Mouse (Mus musculus): ENCODE measurements around the gene Phactr1. TPM values are rescaled to one million over a fixed set of nuclear protein-coding genes. Genes with fewer than 3 reads are reported as not detected.

Gene Phactr1
- polyA plus RNA-seq, 1 experiment from 2014 or later, result 6.0 TPM

DNA sequence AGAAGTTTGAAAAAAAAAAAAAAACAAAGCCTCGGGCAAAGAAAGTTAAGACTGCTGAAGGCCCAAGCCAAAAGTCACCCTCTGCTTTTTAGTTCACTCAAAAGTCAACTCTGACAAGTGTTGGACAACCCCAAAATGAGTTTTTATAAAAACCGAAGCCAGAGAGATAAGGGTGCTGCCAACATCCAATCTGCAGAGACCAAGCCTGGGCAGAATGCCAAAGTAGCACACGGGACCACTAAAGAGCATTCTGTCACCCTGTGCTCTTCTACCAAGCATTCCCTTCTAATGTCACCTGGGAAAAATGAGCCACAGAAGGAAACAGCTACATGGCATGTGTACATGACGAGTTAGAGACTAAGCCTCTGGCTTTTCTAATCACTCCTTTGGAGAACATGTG is 454.0 kb downstream of the Phactr1 start:
- Histone ChIP-seq H3K4me2 (ENCODE audit: low read depth, low read length) (no peak overlapping the region), H3K4me3 (ENCODE audit: low read length) (no peak overlapping the region), H3K27me3 (replicated peaks; ENCODE audit: control insufficient read depth, insufficient read depth, low read length) (no peaks in the 10 kb centered on the region), H3K36me3 (ENCODE audit: control insufficient read depth, insufficient read depth, low read length) (no peaks in the 10 kb centered on the region), H3K27ac (ENCODE audit: low read length) (no peak overlapping the region), H3K4me1 (ENCODE audit: control insufficient read depth, insufficient read depth, low read length) (peaks cover 9% of the 10 kb centered on the region), H3K9me3 (ENCODE audit: control insufficient read depth, low read length) (no peaks in the 10 kb centered on the region), H3K9ac (ENCODE audit: low read depth, low read length) (no peak overlapping the region)
- WGBS, result 65% methylated on average over 4 of the region's 4 CpGs
- no peak for ATAC-seq

DNA sequence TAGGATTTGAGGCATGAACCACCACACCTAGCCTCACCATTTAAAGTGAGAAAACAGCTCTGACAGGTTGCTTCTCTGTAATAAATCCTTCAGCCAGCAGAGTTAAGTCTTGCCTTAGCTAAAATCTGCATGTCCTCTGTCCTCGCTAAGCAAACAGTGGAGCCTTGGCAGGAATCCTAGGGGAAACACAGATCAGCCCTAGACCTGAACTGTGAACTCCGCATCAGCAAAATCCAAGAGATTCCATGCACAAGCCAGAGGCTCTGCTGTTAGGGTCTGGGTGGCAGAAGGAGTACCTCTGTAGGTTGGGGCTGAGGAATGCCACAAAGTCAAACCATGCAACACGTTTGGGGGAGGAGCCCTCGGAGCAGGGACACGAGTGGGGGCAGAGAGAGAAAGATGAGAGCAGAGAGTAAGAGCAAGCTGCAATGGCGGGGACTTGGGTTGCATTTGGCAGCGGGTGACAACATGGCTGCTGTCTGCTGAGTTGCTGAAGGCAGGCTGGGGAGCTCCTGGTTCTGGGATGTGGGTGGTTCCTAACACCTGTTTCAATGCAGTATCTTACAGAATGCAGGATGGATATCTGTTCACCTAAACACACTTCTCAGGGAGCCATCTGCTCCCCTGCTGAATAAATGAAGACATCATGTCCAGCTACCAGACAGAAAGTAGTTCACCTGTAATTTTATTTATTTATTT is 464.4 kb downstream of the Phactr1 start:
- H3K27ac ChIP-seq (ENCODE audit: low read length), result no peak overlapping the region
- H3K4me3 ChIP-seq (ENCODE audit: low read length), result no peak overlapping the region
- H3K4me2 ChIP-seq (ENCODE audit: low read depth, low read length), result no peak overlapping the region
- H3K9ac ChIP-seq (ENCODE audit: low read depth, low read length), result no peak overlapping the region
- no peaks in the 10 kb centered on the region for H3K9me3 ChIP-seq (ENCODE audit: control insufficient read depth, low read length)
- no peaks in the 10 kb centered on the region for H3K4me1 ChIP-seq (ENCODE audit: control insufficient read depth, insufficient read depth, low read length)
- ATAC-seq, result no peak
- 62% methylated on average over 7 of the region's 7 CpGs for WGBS
- H3K36me3 ChIP-seq (ENCODE audit: control insufficient read depth, insufficient read depth, low read length), result 0 out of 2 replicates have a peak, but pooled peaks cover 2% of the 10 kb centered on the region
- no peaks in the 10 kb centered on the region for H3K27me3 ChIP-seq (replicated peaks; ENCODE audit: control insufficient read depth, insufficient read depth, low read length)

DNA sequence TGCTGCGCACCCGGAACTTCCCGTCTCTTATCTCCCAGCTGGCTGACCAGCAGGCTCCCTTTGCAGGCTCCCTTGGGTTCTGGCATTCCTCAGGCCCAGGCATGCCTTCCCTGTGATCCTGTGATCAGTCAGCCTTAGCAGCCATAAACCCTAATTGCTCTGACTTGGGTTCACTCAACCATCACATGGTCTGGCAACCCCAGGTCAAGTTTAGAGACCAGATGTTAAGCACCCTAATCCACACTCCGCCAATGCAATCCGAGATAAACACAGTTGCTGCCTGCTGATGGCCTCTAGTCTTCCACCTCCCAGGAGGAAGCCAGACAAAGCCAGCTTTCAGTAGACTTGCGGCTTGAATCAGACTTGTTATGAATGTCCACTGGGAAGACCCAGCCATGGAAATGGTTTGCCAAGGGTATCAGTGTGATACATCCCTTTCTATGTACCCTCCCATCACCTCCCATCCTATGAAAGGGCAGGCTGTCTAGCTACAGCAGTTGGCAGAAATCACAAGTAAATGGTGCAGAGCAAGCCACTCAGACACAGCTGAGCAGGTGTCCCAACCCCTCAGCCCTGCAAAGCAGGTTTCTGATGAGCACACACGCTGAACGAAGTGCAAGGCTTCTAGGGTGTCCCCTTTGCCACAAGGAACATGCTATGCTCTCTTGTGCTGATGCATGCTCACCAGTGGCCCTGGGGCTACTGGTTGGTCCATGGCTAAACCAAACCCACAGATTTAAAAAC is 466.3 kb downstream of the Phactr1 start:
- H3K4me2 ChIP-seq (ENCODE audit: low read depth, low read length), result no peak overlapping the region
- no peaks in the 10 kb centered on the region for H3K27me3 ChIP-seq (replicated peaks; ENCODE audit: control insufficient read depth, insufficient read depth, low read length)
- H3K4me3 ChIP-seq (ENCODE audit: low read length), result no peak overlapping the region
- no peak overlapping the region for H3K27ac ChIP-seq (ENCODE audit: low read length)
- H3K9me3 ChIP-seq (ENCODE audit: control insufficient read depth, low read length), result no peaks in the 10 kb centered on the region
- no peak overlapping the region for H3K9ac ChIP-seq (ENCODE audit: low read depth, low read length)
- no peaks in the 10 kb centered on the region for H3K4me1 ChIP-seq (ENCODE audit: control insufficient read depth, insufficient read depth, low read length)
- ATAC-seq, result peak; percentile 36
- WGBS, result 49% methylated on average over 8 of the region's 8 CpGs
- 0 out of 2 replicates have a peak, but pooled peaks cover 2% of the 10 kb centered on the region for H3K36me3 ChIP-seq (ENCODE audit: control insufficient read depth, insufficient read depth, low read length)

DNA sequence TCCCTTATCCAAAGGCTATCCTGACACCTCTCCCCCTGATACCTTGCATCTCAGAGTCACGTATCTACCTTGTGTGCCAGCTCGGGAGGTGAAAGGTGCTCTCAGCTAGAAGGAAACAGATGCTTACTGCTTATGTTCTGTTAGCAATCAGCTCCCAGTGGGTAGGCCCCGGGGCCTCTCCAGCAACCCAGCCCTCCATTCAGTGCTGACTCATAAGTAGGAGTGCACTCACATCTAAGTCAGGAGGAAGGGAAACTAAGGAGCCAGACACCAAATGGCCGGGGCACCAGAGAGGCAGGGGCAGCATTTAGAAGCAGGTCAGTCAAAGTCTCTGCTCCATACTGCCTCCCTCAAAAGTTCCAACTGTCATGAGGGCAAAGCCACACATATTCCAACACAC is 468.3 kb downstream of the Phactr1 start:
- Histone ChIP-seq H3K4me3 (ENCODE audit: low read length) (no peak overlapping the region), H3K27ac (ENCODE audit: low read length) (no peak overlapping the region), H3K4me1 (ENCODE audit: control insufficient read depth, insufficient read depth, low read length) (no peaks in the 10 kb centered on the region), H3K9me3 (ENCODE audit: control insufficient read depth, low read length) (no peaks in the 10 kb centered on the region), H3K27me3 (replicated peaks; ENCODE audit: control insufficient read depth, insufficient read depth, low read length) (no peaks in the 10 kb centered on the region), H3K36me3 (ENCODE audit: control insufficient read depth, insufficient read depth, low read length) (0 out of 2 replicates have a peak, but pooled peaks cover 2% of the 10 kb centered on the region), H3K4me2 (ENCODE audit: low read depth, low read length) (no peak overlapping the region), H3K9ac (ENCODE audit: low read depth, low read length) (no peak overlapping the region)
- peak; percentile 52; the same call in 1 of the 2 replicates for ATAC-seq
- WGBS, result 69% methylated on average over 4 of the region's 4 CpGs

DNA sequence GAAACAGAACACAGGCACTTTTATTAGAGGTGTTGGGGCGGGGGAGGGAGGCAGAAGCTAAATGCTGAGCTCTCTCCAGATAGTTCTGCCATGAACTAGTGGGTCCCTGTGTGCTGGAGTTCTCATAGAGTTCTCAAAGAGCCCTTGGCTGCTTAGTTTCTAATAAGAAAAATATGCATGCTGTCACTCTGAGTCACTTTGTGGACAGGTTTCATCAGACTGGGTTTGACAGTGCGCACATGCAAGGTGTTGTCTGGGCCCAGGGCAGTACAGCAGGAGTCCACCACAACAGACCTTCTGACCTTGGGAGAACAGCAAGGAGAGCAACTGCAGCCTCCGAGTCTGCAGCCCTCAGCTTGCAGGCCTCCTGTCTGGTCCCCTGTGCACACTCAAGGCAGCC is 469.2 kb downstream of the Phactr1 start:
- H3K36me3 ChIP-seq (ENCODE audit: control insufficient read depth, insufficient read depth, low read length), result 0 out of 2 replicates have a peak, but pooled peaks cover 2% of the 10 kb centered on the region
- H3K27ac ChIP-seq (ENCODE audit: low read length), result no peak overlapping the region
- H3K4me3 ChIP-seq (ENCODE audit: low read length), result no peak overlapping the region
- H3K9ac ChIP-seq (ENCODE audit: low read depth, low read length), result no peak overlapping the region
- no peak for ATAC-seq
- H3K27me3 ChIP-seq (replicated peaks; ENCODE audit: control insufficient read depth, insufficient read depth, low read length), result no peaks in the 10 kb centered on the region
- WGBS, result 75% methylated on average over 3 of the region's 3 CpGs
- no peaks in the 10 kb centered on the region for H3K4me1 ChIP-seq (ENCODE audit: control insufficient read depth, insufficient read depth, low read length)
- H3K9me3 ChIP-seq (ENCODE audit: control insufficient read depth, low read length), result no peaks in the 10 kb centered on the region
- no peak overlapping the region for H3K4me2 ChIP-seq (ENCODE audit: low read depth, low read length)

DNA sequence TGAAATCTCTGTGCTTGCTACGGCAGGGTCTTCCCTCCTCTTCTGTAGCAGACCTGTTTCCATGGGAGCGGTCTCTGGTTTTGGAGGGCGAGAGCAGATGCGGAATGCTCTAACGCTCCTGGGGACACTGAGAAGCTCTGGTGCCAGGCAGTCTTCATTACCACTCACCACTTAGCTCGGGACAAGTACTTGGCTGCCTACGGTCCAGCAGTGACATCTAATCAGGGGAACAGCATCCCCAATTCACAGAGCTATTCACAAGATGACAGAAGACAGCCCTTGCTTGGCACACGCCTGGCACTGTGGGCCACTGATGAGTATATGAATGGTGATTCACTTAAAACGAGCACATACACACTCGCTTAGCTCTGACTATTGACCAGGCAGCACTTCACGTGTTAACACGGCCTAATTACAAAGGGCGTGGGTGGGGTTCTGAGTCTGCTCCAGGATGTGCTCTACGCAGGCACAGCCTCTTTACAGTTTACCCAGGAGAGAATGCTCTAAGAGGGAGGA is 471.6 kb downstream of the Phactr1 start:
- Histone ChIP-seq H3K27me3 (replicated peaks; ENCODE audit: control insufficient read depth, insufficient read depth, low read length) (no peaks in the 10 kb centered on the region), H3K9me3 (ENCODE audit: control insufficient read depth, low read length) (no peaks in the 10 kb centered on the region), H3K36me3 (ENCODE audit: control insufficient read depth, insufficient read depth, low read length) (0 out of 2 replicates have a peak, but pooled peaks cover 2% of the 10 kb centered on the region), H3K4me2 (ENCODE audit: low read depth, low read length) (no peak overlapping the region), H3K9ac (ENCODE audit: low read depth, low read length) (no peak overlapping the region), H3K4me1 (ENCODE audit: control insufficient read depth, insufficient read depth, low read length) (no peaks in the 10 kb centered on the region), H3K4me3 (ENCODE audit: low read length) (no peak overlapping the region), H3K27ac (ENCODE audit: low read length) (no peak overlapping the region)
- WGBS, result 87% methylated on average over 14 of the region's 14 CpGs
- ATAC-seq, result no peak

DNA sequence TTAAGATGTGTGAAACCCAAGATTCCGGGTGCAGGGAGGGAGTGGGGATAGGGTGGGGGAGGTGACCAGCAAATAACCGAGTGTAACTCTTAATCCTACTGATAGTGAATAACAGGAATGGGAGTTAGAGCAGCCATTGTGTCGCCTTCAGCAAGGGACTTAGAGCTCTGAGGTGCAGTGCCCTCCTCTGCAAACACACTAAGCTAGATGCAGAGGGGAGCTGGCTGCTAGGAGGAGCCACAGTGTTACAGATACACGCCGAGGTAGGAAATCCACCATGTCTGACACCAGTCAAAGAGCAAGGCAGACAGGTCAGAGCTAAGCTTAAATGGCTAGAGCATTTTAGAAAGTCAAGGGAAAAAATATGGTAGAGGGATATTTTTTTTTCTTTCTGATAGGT is 476.9 kb downstream of the Phactr1 start:
- H3K27me3 ChIP-seq (replicated peaks; ENCODE audit: control insufficient read depth, insufficient read depth, low read length), result no peaks in the 10 kb centered on the region
- H3K27ac ChIP-seq (ENCODE audit: low read length), result no peak overlapping the region
- no peaks in the 10 kb centered on the region for H3K36me3 ChIP-seq (ENCODE audit: control insufficient read depth, insufficient read depth, low read length)
- H3K4me2 ChIP-seq (ENCODE audit: low read depth, low read length), result no peak overlapping the region
- H3K9ac ChIP-seq (ENCODE audit: low read depth, low read length), result no peak overlapping the region
- ATAC-seq, result no peak
- H3K4me1 ChIP-seq (ENCODE audit: control insufficient read depth, insufficient read depth, low read length), result no peaks in the 10 kb centered on the region
- H3K4me3 ChIP-seq (ENCODE audit: low read length), result no peak overlapping the region
- WGBS, result 51% methylated on average over 5 of the region's 5 CpGs
- H3K9me3 ChIP-seq (ENCODE audit: control insufficient read depth, low read length), result no peaks in the 10 kb centered on the region

DNA sequence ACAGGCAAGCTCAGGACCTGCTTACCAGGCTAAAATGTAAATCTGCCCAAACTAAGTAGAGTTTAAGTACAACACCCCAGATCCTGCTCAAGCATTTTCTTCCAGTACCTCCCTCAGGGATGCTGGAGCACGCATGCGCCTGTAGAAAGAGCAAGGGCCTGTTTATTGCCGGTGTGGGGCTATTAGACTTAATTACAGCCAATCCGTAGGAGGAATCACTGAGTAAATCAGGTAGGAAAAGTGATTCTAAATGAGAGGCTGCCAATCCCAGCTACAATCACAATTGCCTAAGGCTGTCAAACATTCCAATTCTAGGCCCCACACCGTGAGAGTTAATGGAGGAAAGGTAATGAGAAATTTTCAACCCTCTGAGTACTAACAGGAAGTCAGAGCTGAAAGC is 477.9 kb downstream of the Phactr1 start:
- Histone ChIP-seq H3K27me3 (replicated peaks; ENCODE audit: control insufficient read depth, insufficient read depth, low read length) (no peaks in the 10 kb centered on the region), H3K4me3 (ENCODE audit: low read length) (no peak overlapping the region), H3K36me3 (ENCODE audit: control insufficient read depth, insufficient read depth, low read length) (no peaks in the 10 kb centered on the region), H3K9ac (ENCODE audit: low read depth, low read length) (no peak overlapping the region), H3K4me1 (ENCODE audit: control insufficient read depth, insufficient read depth, low read length) (no peaks in the 10 kb centered on the region), H3K9me3 (ENCODE audit: control insufficient read depth, low read length) (no peaks in the 10 kb centered on the region), H3K4me2 (ENCODE audit: low read depth, low read length) (no peak overlapping the region), H3K27ac (ENCODE audit: low read length) (no peak overlapping the region)
- ATAC-seq, result no peak
- 55% methylated on average over 5 of the region's 5 CpGs for WGBS

DNA sequence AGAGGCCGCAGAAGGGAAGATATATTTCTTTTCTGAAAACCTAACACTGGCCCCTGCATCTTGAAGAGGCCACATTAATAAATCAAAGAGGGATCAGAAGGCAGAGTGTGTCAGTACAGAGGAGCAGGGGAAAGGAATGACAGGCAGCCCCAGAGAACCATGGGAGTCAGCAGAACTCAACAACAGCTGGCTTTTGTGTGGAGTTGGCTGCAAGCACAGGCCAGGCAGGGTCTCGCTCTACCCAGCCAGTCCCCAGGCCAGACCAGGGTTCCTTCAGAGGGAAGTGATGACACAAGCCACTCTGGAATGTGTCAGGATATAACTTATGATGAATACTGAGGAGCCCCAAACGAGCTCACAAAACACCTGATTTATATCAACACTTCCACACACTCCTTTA is 479.0 kb downstream of the Phactr1 start:
- no peak overlapping the region for H3K27ac ChIP-seq (ENCODE audit: low read length)
- H3K9ac ChIP-seq (ENCODE audit: low read depth, low read length), result no peak overlapping the region
- no peak overlapping the region for H3K4me2 ChIP-seq (ENCODE audit: low read depth, low read length)
- no peaks in the 10 kb centered on the region for H3K27me3 ChIP-seq (replicated peaks; ENCODE audit: control insufficient read depth, insufficient read depth, low read length)
- no peak overlapping the region for H3K4me3 ChIP-seq (ENCODE audit: low read length)
- ATAC-seq, result peak; percentile 52
- no peaks in the 10 kb centered on the region for H3K4me1 ChIP-seq (ENCODE audit: control insufficient read depth, insufficient read depth, low read length)
- WGBS, result 43% methylated on average over 3 of the region's 3 CpGs
- no peaks in the 10 kb centered on the region for H3K36me3 ChIP-seq (ENCODE audit: control insufficient read depth, insufficient read depth, low read length)
- no peaks in the 10 kb centered on the region for H3K9me3 ChIP-seq (ENCODE audit: control insufficient read depth, low read length)
